Mouse (Mus musculus): ENCODE measurements around the gene Cdc7.
"Not testable (repeated sequence)": the region's sequence is repeated elsewhere in the genome, so short reads cannot be mapped to it uniquely, and the experiment has no call there.

Cdc7 gene

GRCm38 (mm10) chr5:106963584-106964512, at the start of gene Cdc7:
Cdc7 (plus strand) TSS chr5:106964322.
- DNase-seq = peak; percentile 88 to 96

- DNase-seq = no peak
Observed at GRCm38 (mm10) chr5:106919315-106919714, 44.8 kb upstream of the Cdc7 start.

GRCm38 (mm10) chr5:106925488-106926368, 38.4 kb upstream of the Cdc7 start, which contains the start of gene Hfm1:
Hfm1 (minus strand) TSS chr5:106926321.
- DNase-seq = peak in 1 of 2 experiments; percentile 53

GRCm38 (mm10) chr5:106926369-106926686, 37.8 kb upstream of the Cdc7 start:
- DNase-seq = no peak

GRCm38 (mm10) chr5:106927996-106928395, 36.1 kb upstream of the Cdc7 start:
- no peak for DNase-seq

- DNase-seq = no peak
Observed at GRCm38 (mm10) chr5:106946342-106946741, 17.8 kb upstream of the Cdc7 start.

- DNase-seq = no peak
Observed at GRCm38 (mm10) chr5:106948683-106949082, 15.4 kb upstream of the Cdc7 start.

GRCm38 (mm10) chr5:106956467-106956866, 7.7 kb upstream of the Cdc7 start:
- peak; percentile 22 to 33 for DNase-seq

GRCm38 (mm10) chr5:106959031-106959430, 5.1 kb upstream of the Cdc7 start:
- DNase-seq = peak; percentile 49 to 73

- no peak for DNase-seq
Observed at GRCm38 (mm10) chr5:106960451-106960850, 3.7 kb upstream of the Cdc7 start.

- no peak for DNase-seq
Observed at GRCm38 (mm10) chr5:106964513-106965014, 442 bp downstream of the Cdc7 start.

GRCm38 (mm10) chr5:106966443-106966842, 2.3 kb downstream of the Cdc7 start:
- DNase-seq = no peak

- DNase-seq = no peak
Observed at GRCm38 (mm10) chr5:106967578-106967977, 3.5 kb downstream of the Cdc7 start.

- no peak for DNase-seq
Observed at GRCm38 (mm10) chr5:106973883-106974282, 9.8 kb downstream of the Cdc7 start.

GRCm38 (mm10) chr5:106979156-106979555, 15.0 kb downstream of the Cdc7 start:
- no peak for DNase-seq

GRCm38 (mm10) chr5:106982298-106982952, 18.3 kb downstream of the Cdc7 start:
- DNase-seq = no peak

GRCm38 (mm10) chr5:106984934-106985333, 20.8 kb downstream of the Cdc7 start:
- DNase-seq = not testable (repeated sequence)

GRCm38 (mm10) chr5:106985594-106985993, 21.5 kb downstream of the Cdc7 start:
- DNase-seq = no peak

GRCm38 (mm10) chr5:106989181-106989580, 25.1 kb downstream of the Cdc7 start:
- DNase-seq = peak; percentile 40 to 43

GRCm38 (mm10) chr5:106989786-106990185, 25.7 kb downstream of the Cdc7 start:
- DNase-seq = no peak

GRCm38 (mm10) chr5:106990639-106991299, 26.6 kb downstream of the Cdc7 start:
- DNase-seq = peak; percentile 53 to 74

- no peak for DNase-seq
Observed at GRCm38 (mm10) chr5:106991300-106991929, 27.3 kb downstream of the Cdc7 start.

Measured in kidney, postnatal 36 days (tissue).